Comparison of ENCODE assay signal across 26 mouse cellular contexts in genomic region chr17:17848988-17849387, GRCm38 (mm10). TPM values are rescaled to one million over a fixed set of nuclear protein-coding genes. Genes with fewer than 3 reads are reported as not detected.
DNase-seq lines count a peak whose midpoint lies in the region; ATAC-seq and TF ChIP-seq lines count a peak whose summit lies in the region.
"Had no signal": no experiment of that assay in that cellular context is flagged by ENCODE, and none has a peak within 500 bp of the region (broad histone marks: within the 10 kb centered on the region; RNA-seq: fewer than 3 reads in every experiment).

No protein-coding gene starts in this region.

- H3K4me3 ChIP-seq in liver, embryonic 12.5 days: no peak overlapping the region
- no peak overlapping the region for H3K4me3 ChIP-seq in liver, postnatal 0 days (ENCODE audit: low read depth, low read length)
- H3K4me3 ChIP-seq in liver, embryonic 15.5 days (replicated peaks): no peak overlapping the region
- no peak overlapping the region for H3K4me3 ChIP-seq in midbrain, embryonic 13.5 days (replicated peaks)
- no peak overlapping the region for H3K4me3 ChIP-seq in intestine, postnatal 0 days (ENCODE audit: low read depth, low read length)
- H3K4me3 ChIP-seq: embryonic facial prominence, embryonic 12.5 days; forebrain, embryonic 12.5 days; heart, embryonic 10.5 days; hindbrain, embryonic 12.5 days had no signal

- DNase-seq in liver, postnatal 0 days: no peak
- peak; percentile 13 for DNase-seq in c-Kit-positive CD71-positive TER-119-positive erythroid progenitor cells, embryonic 14.5 days (ENCODE audit: low spot score)
- DNase-seq in adrenal gland, postnatal 10 days: no peak
- no peak for DNase-seq in right cerebral cortex, postnatal 25 days
- DNase-seq: adrenal gland, postnatal 14 days; cerebellum, adult 2 months; cerebellum, postnatal 10 days; gastrocnemius, postnatal 10 days; heart, adult 18-20 months; heart, postnatal 10 days; heart, postnatal 4 days had no signal

- no peak overlapping the region for H3K27ac ChIP-seq in liver, embryonic 12.5 days
- H3K27ac ChIP-seq in liver, postnatal 0 days (ENCODE audit: low read depth): no peak overlapping the region
- H3K27ac ChIP-seq in liver, embryonic 15.5 days (replicated peaks): no peak overlapping the region
- H3K27ac ChIP-seq in midbrain, embryonic 13.5 days: no peak overlapping the region
- H3K27ac ChIP-seq in intestine, postnatal 0 days (ENCODE audit: low read depth, low read length): no peak overlapping the region
- H3K27ac ChIP-seq: embryonic facial prominence, embryonic 12.5 days; forebrain, embryonic 12.5 days; heart, embryonic 10.5 days; hindbrain, embryonic 12.5 days had no signal

- peaks cover 22% of the 10 kb centered on the region for H3K27me3 ChIP-seq in liver, embryonic 12.5 days (replicated peaks)
- peaks cover 23% of the 10 kb centered on the region; the same call in 1 of the 2 replicates for H3K27me3 ChIP-seq in liver, postnatal 0 days (ENCODE audit: insufficient read depth, low read length)
- peaks cover 22% of the 10 kb centered on the region for H3K27me3 ChIP-seq in liver, embryonic 15.5 days
- peaks cover 12% of the 10 kb centered on the region; the same call in 1 of the 2 replicates for H3K27me3 ChIP-seq in midbrain, embryonic 13.5 days
- no peaks in the 10 kb centered on the region for H3K27me3 ChIP-seq in intestine, postnatal 0 days (replicated peaks; ENCODE audit: control insufficient read depth, insufficient read depth, low read length)
- H3K27me3 ChIP-seq: CH12.LX had no signal

- no peaks in the 10 kb centered on the region for H3K9me3 ChIP-seq in liver, embryonic 12.5 days (replicated peaks)
- no peaks in the 10 kb centered on the region for H3K9me3 ChIP-seq in liver, postnatal 0 days (ENCODE audit: low read length)
- no peaks in the 10 kb centered on the region for H3K9me3 ChIP-seq in liver, embryonic 15.5 days (replicated peaks)
- H3K9me3 ChIP-seq in midbrain, embryonic 13.5 days: no peaks in the 10 kb centered on the region
- no peaks in the 10 kb centered on the region for H3K9me3 ChIP-seq in intestine, postnatal 0 days (ENCODE audit: control insufficient read depth)
- H3K9me3 ChIP-seq: embryonic facial prominence, embryonic 12.5 days; forebrain, embryonic 12.5 days; heart, embryonic 10.5 days; hindbrain, embryonic 12.5 days had no signal

- no peaks in the 10 kb centered on the region for H3K36me3 ChIP-seq in liver, embryonic 12.5 days
- H3K36me3 ChIP-seq in liver, postnatal 0 days (replicated peaks; ENCODE audit: insufficient read depth, low read length): no peaks in the 10 kb centered on the region
- no peaks in the 10 kb centered on the region for H3K36me3 ChIP-seq in liver, embryonic 15.5 days (replicated peaks)
- no peaks in the 10 kb centered on the region for H3K36me3 ChIP-seq in midbrain, embryonic 13.5 days
- no peaks in the 10 kb centered on the region for H3K36me3 ChIP-seq in intestine, postnatal 0 days (ENCODE audit: control insufficient read depth, insufficient read depth)
- H3K36me3 ChIP-seq: heart, embryonic 10.5 days had no signal

- no peak for TF ChIP-seq CTCF in liver, postnatal 0 days (IDR thresholded peaks at IDR 0.05; ENCODE audit: low read depth)
- TF ChIP-seq CTCF in intestine, postnatal 0 days (IDR thresholded peaks at IDR 0.05; ENCODE audit: low read depth): no peak

- H3K9ac ChIP-seq in liver, embryonic 12.5 days: no peak overlapping the region
- no peak overlapping the region for H3K9ac ChIP-seq in liver, postnatal 0 days (replicated peaks)
- no peak overlapping the region for H3K9ac ChIP-seq in liver, embryonic 15.5 days
- H3K9ac ChIP-seq in midbrain, embryonic 13.5 days (replicated peaks): no peak overlapping the region
- H3K9ac ChIP-seq in intestine, postnatal 0 days (ENCODE audit: low read depth, low read length): no peak overlapping the region
- H3K9ac ChIP-seq: embryonic facial prominence, embryonic 12.5 days; forebrain, embryonic 12.5 days; hindbrain, embryonic 12.5 days had no signal

- no peak overlapping the region for H3K4me2 ChIP-seq in liver, embryonic 12.5 days
- no peak overlapping the region for H3K4me2 ChIP-seq in liver, postnatal 0 days (ENCODE audit: low read depth, low read length)
- H3K4me2 ChIP-seq in liver, embryonic 15.5 days: no peak overlapping the region
- H3K4me2 ChIP-seq in midbrain, embryonic 13.5 days (replicated peaks): no peak overlapping the region
- no peak overlapping the region for H3K4me2 ChIP-seq in intestine, postnatal 0 days (replicated peaks; ENCODE audit: low read depth)
- H3K4me2 ChIP-seq: embryonic facial prominence, embryonic 12.5 days; forebrain, embryonic 12.5 days had no signal

- TF ChIP-seq EP300 in liver, postnatal 0 days (IDR thresholded peaks at IDR 0.05; ENCODE audit: low read depth): no peak

- WGBS in liver, embryonic 12.5 days (ENCODE audit: insufficient replicate concordance): 10% methylated on average over 2 of the region's 2 CpGs
- 33% methylated on average over 2 of the region's 2 CpGs for WGBS in liver, postnatal 0 days (ENCODE audit: insufficient replicate concordance)
- 15% methylated on average over 2 of the region's 2 CpGs for WGBS in liver, embryonic 15.5 days (ENCODE audit: insufficient replicate concordance)
- 70% methylated on average over 2 of the region's 2 CpGs for WGBS in midbrain, embryonic 13.5 days
- WGBS in intestine, postnatal 0 days: 63% methylated on average over 2 of the region's 2 CpGs

- H3K4me1 ChIP-seq in liver, embryonic 12.5 days: peaks cover 9% of the 10 kb centered on the region; the same call in 1 of the 2 replicates
- H3K4me1 ChIP-seq in liver, postnatal 0 days (ENCODE audit: insufficient read depth): no peaks in the 10 kb centered on the region
- peaks cover 8% of the 10 kb centered on the region; the same call in 1 of the 2 replicates for H3K4me1 ChIP-seq in liver, embryonic 15.5 days (replicated peaks)
- H3K4me1 ChIP-seq in midbrain, embryonic 13.5 days (replicated peaks): 0 out of 2 replicates have a peak, but pooled peaks cover 3% of the 10 kb centered on the region
- no peaks in the 10 kb centered on the region for H3K4me1 ChIP-seq in intestine, postnatal 0 days (replicated peaks; ENCODE audit: control insufficient read depth, insufficient read depth, low read length)
- H3K4me1 ChIP-seq: hindbrain, embryonic 12.5 days had no signal

- peak; percentile 71 for ATAC-seq in liver, embryonic 12.5 days
- ATAC-seq in liver, postnatal 0 days: no peak
- peak; percentile 52; the same call in 1 of the 2 replicates for ATAC-seq in liver, embryonic 15.5 days (ENCODE audit: insufficient read depth)
- no peak for ATAC-seq in midbrain, embryonic 13.5 days
- ATAC-seq in intestine, postnatal 0 days: no peak

RNA-seq across cellular contexts. Expression of gene Has1, which starts 6.0 kb away (rescaled TPM):
- 0.13 and 0.14 TPM in 2 replicates for polyA plus RNA-seq in liver, embryonic 12.5 days (2016; fragmentation: Nextera tagmentation; extraction: Ambion mirVana)
- 0.08 and 0.09 TPM in 2 replicates for polyA plus RNA-seq in liver, postnatal 0 days (2015; fragmentation: Nextera tagmentation; extraction: Ambion mirVana)
- 0.03 and 0.05 TPM in 2 replicates for polyA plus RNA-seq in liver, embryonic 15.5 days (2015; fragmentation: Nextera tagmentation; extraction: Ambion mirVana)
- total RNA-seq in adrenal gland, postnatal 10 days (2021): under 1 TPM; 0.12 to 0.30 TPM
- polyA plus RNA-seq in midbrain, embryonic 13.5 days (2015; fragmentation: Nextera tagmentation; extraction: Ambion mirVana): 0.88 and 1.1 TPM in 2 replicates
- polyA plus RNA-seq in intestine, postnatal 0 days (2015; fragmentation: Nextera tagmentation; extraction: Ambion mirVana): 0.65 and 0.66 TPM in 2 replicates
- total RNA-seq: adrenal gland, postnatal 14 days; CH12.LX had no signal

RNA-seq across cellular contexts. Expression of gene Spaca6, which starts 22.0 kb away (rescaled TPM):
- polyA plus RNA-seq in liver, embryonic 12.5 days (2016; fragmentation: Nextera tagmentation; extraction: Ambion mirVana): 5.6 and 6.4 TPM in 2 replicates
- polyA plus RNA-seq in liver, postnatal 0 days (2015; fragmentation: Nextera tagmentation; extraction: Ambion mirVana): 2.1 and 3.1 TPM in 2 replicates
- polyA plus RNA-seq in liver, embryonic 15.5 days (2015; fragmentation: Nextera tagmentation; extraction: Ambion mirVana): 4.1 TPM in 2 replicates
- total RNA-seq in adrenal gland, postnatal 10 days (2021): 10 to 100 TPM; 32.1 to 70.4 TPM
- polyA plus RNA-seq in midbrain, embryonic 13.5 days (2015; fragmentation: Nextera tagmentation; extraction: Ambion mirVana): 39.4 and 41.2 TPM in 2 replicates
- 4.3 and 5.0 TPM in 2 replicates for polyA plus RNA-seq in intestine, postnatal 0 days (2015; fragmentation: Nextera tagmentation; extraction: Ambion mirVana)
- total RNA-seq: CH12.LX had no signal

RNA-seq across cellular contexts. Expression of gene Fpr1, which starts 34.8 kb away (rescaled TPM):
- 0.61 and 0.92 TPM in 2 replicates for polyA plus RNA-seq in liver, embryonic 12.5 days (2016; fragmentation: Nextera tagmentation; extraction: Ambion mirVana)
- 13.3 and 13.7 TPM in 2 replicates for polyA plus RNA-seq in liver, postnatal 0 days (2015; fragmentation: Nextera tagmentation; extraction: Ambion mirVana)
- 6.3 and 7.9 TPM in 2 replicates for polyA plus RNA-seq in liver, embryonic 15.5 days (2015; fragmentation: Nextera tagmentation; extraction: Ambion mirVana)
- 1 to 10 TPM in 1 of 2 experiments, under 1 TPM in 1; 0.51 to 1.4 TPM for total RNA-seq in adrenal gland, postnatal 10 days (2021)
- polyA plus RNA-seq in midbrain, embryonic 13.5 days (2015; fragmentation: Nextera tagmentation; extraction: Ambion mirVana): 0.16 TPM in 1 of 2 replicates, not detected in the other
- polyA plus RNA-seq in intestine, postnatal 0 days (2015; fragmentation: Nextera tagmentation; extraction: Ambion mirVana): 0.26 and 0.37 TPM in 2 replicates
- total RNA-seq: CH12.LX; heart, adult 18-20 months; heart, postnatal 4 days had no signal
- polyA plus RNA-seq: cerebellum, adult 2 months; cortical plate, adult 2 months; forebrain, embryonic 12.5 days; forebrain, embryonic 16.5 days; frontal cortex, adult 2 months; hindbrain, embryonic 12.5 days had no signal

RNA-seq across cellular contexts. Expression of gene Fpr2, which starts 38.6 kb away (rescaled TPM):
- polyA plus RNA-seq in liver, embryonic 12.5 days (2016; fragmentation: Nextera tagmentation; extraction: Ambion mirVana): 0.25 and 0.32 TPM in 2 replicates
- polyA plus RNA-seq in liver, postnatal 0 days (2015; fragmentation: Nextera tagmentation; extraction: Ambion mirVana): 9.3 and 10.3 TPM in 2 replicates
- polyA plus RNA-seq in liver, embryonic 15.5 days (2015; fragmentation: Nextera tagmentation; extraction: Ambion mirVana): 3.4 and 3.5 TPM in 2 replicates
- total RNA-seq in adrenal gland, postnatal 10 days (2021): 1 to 10 TPM; 1.2 to 1.8 TPM
- polyA plus RNA-seq in midbrain, embryonic 13.5 days (2015; fragmentation: Nextera tagmentation; extraction: Ambion mirVana): not detected in 2 replicates
- polyA plus RNA-seq in intestine, postnatal 0 days (2015; fragmentation: Nextera tagmentation; extraction: Ambion mirVana): 0.17 TPM in 1 of 2 replicates, not detected in the other
- total RNA-seq: adrenal gland, postnatal 14 days; CH12.LX; heart, adult 18-20 months had no signal
- polyA plus RNA-seq: embryonic facial prominence, embryonic 12.5 days; forebrain, embryonic 12.5 days; forebrain, embryonic 16.5 days; heart, embryonic 10.5 days; hindbrain, embryonic 12.5 days had no signal

RNA-seq across cellular contexts. Expression of gene Fpr3, which starts 38.7 kb away (rescaled TPM):
- polyA plus RNA-seq in liver, embryonic 12.5 days (2016; fragmentation: Nextera tagmentation; extraction: Ambion mirVana): not detected in 2 replicates
- polyA plus RNA-seq in liver, postnatal 0 days (2015; fragmentation: Nextera tagmentation; extraction: Ambion mirVana): not detected in 2 replicates
- not detected in 2 replicates for polyA plus RNA-seq in liver, embryonic 15.5 days (2015; fragmentation: Nextera tagmentation; extraction: Ambion mirVana)
- total RNA-seq in adrenal gland, postnatal 10 days (2021): not detected
- not detected in 2 replicates for polyA plus RNA-seq in midbrain, embryonic 13.5 days (2015; fragmentation: Nextera tagmentation; extraction: Ambion mirVana)
- polyA plus RNA-seq in intestine, postnatal 0 days (2015; fragmentation: Nextera tagmentation; extraction: Ambion mirVana): not detected in 2 replicates
- total RNA-seq: adrenal gland, postnatal 14 days; CH12.LX; gastrocnemius, postnatal 10 days; gastrocnemius, postnatal 4 days; heart, adult 18-20 months; heart, postnatal 10 days; heart, postnatal 4 days had no signal
- polyA plus RNA-seq: cerebellum, adult 2 months; cortical plate, adult 2 months; embryonic facial prominence, embryonic 12.5 days; forebrain, embryonic 12.5 days; forebrain, embryonic 16.5 days; frontal cortex, adult 2 months; heart, embryonic 10.5 days; heart, embryonic 14.5 days; hindbrain, embryonic 12.5 days; hindbrain, embryonic 16.5 days had no signal

Comparison
In these comparisons a context has a peak if more than half of its experiments do, and no peak if none do; other contexts are left out.
1. ATAC-seq: peak in liver, embryonic 12.5 days (single experiment) and liver, embryonic 15.5 days (single experiment); none in liver, postnatal 0 days (single experiment), midbrain, embryonic 13.5 days (single experiment) and intestine, postnatal 0 days (single experiment).